ENCODE assay signal across 16 mouse cellular contexts in genomic region chr6:16551131-16551530, GRCm38 (mm10).
DNase-seq lines count a peak whose midpoint lies in the region; ATAC-seq and TF ChIP-seq lines count a peak whose summit lies in the region.
"Had no signal": no experiment of that assay in that cellular context is flagged by ENCODE, and none has a peak within 500 bp of the region (broad histone marks: within the 10 kb centered on the region; RNA-seq: fewer than 3 reads in every experiment).

No protein-coding gene starts in this region.

- no peak for TF ChIP-seq CTCF in liver, postnatal 0 days (IDR thresholded peaks at IDR 0.05; ENCODE audit: low read depth)

- DNase-seq in adrenal gland, postnatal 10 days, result peak; percentile 3
- DNase-seq in adrenal gland, postnatal 36 days, result no peak
- DNase-seq in hindbrain, embryonic 11.5 days (ENCODE audit: low spot score), result no peak
- DNase-seq in liver, postnatal 0 days, result no peak
- DNase-seq in liver, result no peak
- DNase-seq: adrenal gland, adult 8-10 months; B cell, adult 2 months; gastrocnemius, postnatal 14 days had no signal

- 93% methylated on average over 6 of the region's 6 CpGs for WGBS in hindbrain, embryonic 11.5 days
- WGBS in hindbrain, embryonic 13.5 days, result 89% methylated on average over 6 of the region's 6 CpGs
- 66% methylated on average over 6 of the region's 6 CpGs for WGBS in liver, postnatal 0 days (ENCODE audit: insufficient replicate concordance)
- WGBS in limb, embryonic 15.5 days, result 54% methylated on average over 6 of the region's 6 CpGs

- TF ChIP-seq EP300 in liver, postnatal 0 days (IDR thresholded peaks at IDR 0.05; ENCODE audit: low read depth), result no peak

- no peaks in the 10 kb centered on the region for H3K36me3 ChIP-seq in hindbrain, embryonic 11.5 days (ENCODE audit: control insufficient read depth, insufficient read depth, low read length)
- no peaks in the 10 kb centered on the region for H3K36me3 ChIP-seq in hindbrain, embryonic 13.5 days
- H3K36me3 ChIP-seq in liver, postnatal 0 days (replicated peaks; ENCODE audit: insufficient read depth, low read length), result no peaks in the 10 kb centered on the region
- H3K36me3 ChIP-seq in limb, embryonic 15.5 days, result no peaks in the 10 kb centered on the region
- H3K36me3 ChIP-seq: embryonic facial prominence, embryonic 13.5 days; G1E; heart, embryonic 12.5 days; hindbrain, embryonic 10.5 days had no signal

- H3K4me1 ChIP-seq in hindbrain, embryonic 11.5 days (replicated peaks; ENCODE audit: control insufficient read depth, insufficient read depth, low read length), result no peaks in the 10 kb centered on the region
- H3K4me1 ChIP-seq in hindbrain, embryonic 13.5 days (replicated peaks), result peaks cover 10% of the 10 kb centered on the region; the same call in 1 of the 2 replicates
- H3K4me1 ChIP-seq in liver, postnatal 0 days (ENCODE audit: insufficient read depth), result no peaks in the 10 kb centered on the region
- H3K4me1 ChIP-seq in limb, embryonic 15.5 days, result peaks cover 17% of the 10 kb centered on the region; the same call in 1 of the 2 replicates
- H3K4me1 ChIP-seq: heart, embryonic 12.5 days had no signal

- H3K27ac ChIP-seq in hindbrain, embryonic 11.5 days (ENCODE audit: low read depth, low read length), result no peak overlapping the region
- H3K27ac ChIP-seq in hindbrain, embryonic 13.5 days, result no peak overlapping the region
- H3K27ac ChIP-seq in liver, postnatal 0 days (ENCODE audit: low read depth), result peak overlapping the region; percentile 34; the same call in 1 of the 2 replicates
- H3K27ac ChIP-seq in limb, embryonic 15.5 days, result peak overlapping the region; percentile 78
- H3K27ac ChIP-seq: forebrain, embryonic 13.5 days; hindbrain, embryonic 10.5 days had no signal

- H3K4me2 ChIP-seq in hindbrain, embryonic 11.5 days (replicated peaks; ENCODE audit: low read depth, low read length), result no peak overlapping the region
- H3K4me2 ChIP-seq in hindbrain, embryonic 13.5 days, result no peak overlapping the region
- no peak overlapping the region for H3K4me2 ChIP-seq in liver, postnatal 0 days (ENCODE audit: low read depth, low read length)
- H3K4me2 ChIP-seq in limb, embryonic 15.5 days, result no peak overlapping the region
- H3K4me2 ChIP-seq: embryonic facial prominence, embryonic 13.5 days; heart, embryonic 12.5 days had no signal

- no peaks in the 10 kb centered on the region for H3K27me3 ChIP-seq in hindbrain, embryonic 11.5 days (ENCODE audit: control insufficient read depth, insufficient read depth, low read length)
- H3K27me3 ChIP-seq in hindbrain, embryonic 13.5 days, result no peaks in the 10 kb centered on the region
- H3K27me3 ChIP-seq in liver, postnatal 0 days (ENCODE audit: insufficient read depth, low read length), result no peaks in the 10 kb centered on the region
- no peaks in the 10 kb centered on the region for H3K27me3 ChIP-seq in limb, embryonic 15.5 days
- H3K27me3 ChIP-seq: forebrain, embryonic 13.5 days; heart, embryonic 12.5 days had no signal

- no peak overlapping the region for H3K9ac ChIP-seq in hindbrain, embryonic 11.5 days (ENCODE audit: low read depth, low read length)
- no peak overlapping the region for H3K9ac ChIP-seq in hindbrain, embryonic 13.5 days
- no peak overlapping the region for H3K9ac ChIP-seq in liver, postnatal 0 days (replicated peaks)
- no peak overlapping the region for H3K9ac ChIP-seq in limb, embryonic 15.5 days
- H3K9ac ChIP-seq: embryonic facial prominence, embryonic 13.5 days; forebrain, embryonic 13.5 days; heart, embryonic 12.5 days had no signal

- no peak overlapping the region for H3K4me3 ChIP-seq in hindbrain, embryonic 11.5 days (ENCODE audit: low read depth, low read length)
- no peak overlapping the region for H3K4me3 ChIP-seq in hindbrain, embryonic 13.5 days
- H3K4me3 ChIP-seq in liver, postnatal 0 days (ENCODE audit: low read depth, low read length), result no peak overlapping the region
- H3K4me3 ChIP-seq in limb, embryonic 15.5 days, result no peak overlapping the region
- H3K4me3 ChIP-seq: embryonic facial prominence, embryonic 13.5 days; forebrain, embryonic 13.5 days; heart, embryonic 12.5 days; hindbrain, embryonic 10.5 days had no signal

- 0 out of 2 replicates have a peak, but pooled peaks have one; percentile 42 for ATAC-seq in hindbrain, embryonic 11.5 days (ENCODE audit: low FRiP score)
- ATAC-seq in hindbrain, embryonic 13.5 days (ENCODE audit: low FRiP score), result no peak
- peak; percentile 36; the same call in 1 of the 2 replicates for ATAC-seq in liver, postnatal 0 days
- no peak for ATAC-seq in limb, embryonic 15.5 days (ENCODE audit: insufficient number of reproducible peaks, low FRiP score, low TSS enrichment, low read depth)
- ATAC-seq: CD4-positive, CD25-positive, alpha-beta regulatory T cell, adult 4 months had no signal

- no peaks in the 10 kb centered on the region for H3K9me3 ChIP-seq in hindbrain, embryonic 11.5 days (ENCODE audit: control insufficient read depth, low read length)
- H3K9me3 ChIP-seq in hindbrain, embryonic 13.5 days, result no peaks in the 10 kb centered on the region
- no peaks in the 10 kb centered on the region for H3K9me3 ChIP-seq in liver, postnatal 0 days (ENCODE audit: low read length)
- H3K9me3 ChIP-seq in limb, embryonic 15.5 days, result no peaks in the 10 kb centered on the region
- H3K9me3 ChIP-seq: embryonic facial prominence, embryonic 13.5 days; forebrain, embryonic 13.5 days; G1E; heart, embryonic 12.5 days had no signal

Comparison
In these comparisons a context has a peak if more than half of its experiments do, and no peak if none do; other contexts are left out.
1. ATAC-seq: peak in hindbrain, embryonic 11.5 days (single experiment) and liver, postnatal 0 days (single experiment); none in hindbrain, embryonic 13.5 days (single experiment) and limb, embryonic 15.5 days (single experiment).
2. H3K27ac ChIP-seq: peak in liver, postnatal 0 days (single experiment) and limb, embryonic 15.5 days (single experiment); none in hindbrain, embryonic 11.5 days (single experiment) and hindbrain, embryonic 13.5 days (single experiment).